Mouse (Mus musculus): ENCODE data around the gene Slfn14. TPM values are rescaled to one million over a fixed set of nuclear protein-coding genes. Genes with fewer than 3 reads are reported as not detected.
"Not testable (repeated sequence)": the region's sequence is repeated elsewhere in the genome, so short reads cannot be mapped to it uniquely, and the experiment has no call there.

Slfn14 gene
- 1.4 TPM in 1 of 2 replicates, not detected in the other for polyA plus RNA-seq (2012; ENCODE audit: insufficient read depth, low replicate concordance)

DNA sequence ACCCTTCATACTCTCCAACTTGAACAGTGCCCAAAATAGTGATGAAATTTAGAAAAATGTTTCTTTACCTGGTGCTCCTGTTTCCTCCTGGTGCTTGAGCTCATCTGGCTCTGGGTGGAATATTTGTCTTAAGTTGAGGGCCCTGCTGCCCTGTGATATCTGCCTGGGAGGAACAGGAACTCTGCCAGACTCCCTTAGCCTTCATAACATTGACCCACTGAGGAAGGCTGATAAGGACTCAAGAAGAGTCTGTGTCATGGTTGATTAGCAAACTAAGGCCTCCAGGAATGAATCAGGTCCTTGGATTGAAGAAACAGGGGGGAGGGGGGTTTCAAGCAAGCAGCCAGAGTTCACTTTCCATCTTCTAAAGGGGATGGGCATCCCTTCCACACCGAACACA is at the start of gene Slfn14:
Gene Slfn14 (minus strand): TSS at position 161 of the 400 bp plus-strand sequence.
- no peak for TF ChIP-seq FLI1 (IDR thresholded peaks at IDR 0.05; ENCODE audit: low read length)
- peak; percentile 67; the same call in 1 of the 3 replicates for TF ChIP-seq GATA1 (IDR thresholded peaks at IDR 0.05; ENCODE audit: borderline replicate concordance, low read length)
- peaks cover 13% of the 10 kb centered on the region for H3K27me3 ChIP-seq (replicated peaks)
- H3K4me1 ChIP-seq: peaks cover 84% of the 10 kb centered on the region
- H3K9me3 ChIP-seq: no peaks in the 10 kb centered on the region
- peaks cover 33% of the 10 kb centered on the region for H3K36me3 ChIP-seq (replicated peaks; ENCODE audit: low read length)
- peak within 1 kb of the TSS; percentile 90 for H3K4me3 ChIP-seq (replicated peaks)

DNA sequence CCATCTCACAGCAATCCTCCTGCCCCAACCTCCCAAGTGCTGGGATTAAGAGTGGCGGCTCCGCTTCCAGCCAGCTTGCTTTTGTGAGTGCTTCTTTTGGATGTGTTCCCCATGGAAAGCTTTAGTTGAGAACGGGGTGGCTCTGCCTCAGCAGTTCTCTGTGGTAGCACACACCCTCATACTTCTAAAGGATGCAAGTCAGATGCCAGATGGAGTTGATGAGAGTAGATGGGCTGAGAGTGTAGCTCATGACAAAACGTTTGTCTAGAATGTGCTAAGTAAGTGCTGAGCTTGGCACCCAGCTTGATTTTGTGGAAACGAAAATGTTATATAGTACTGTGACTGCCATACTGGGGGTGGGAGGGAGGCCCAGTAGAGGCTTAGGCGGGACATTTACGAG is 49.3 kb upstream of the Slfn14 start:
- no peak overlapping the region for H3K4me3 ChIP-seq (replicated peaks)
- TF ChIP-seq GATA1 (IDR thresholded peaks at IDR 0.05; ENCODE audit: borderline replicate concordance, low read length) (no peak), FLI1 (IDR thresholded peaks at IDR 0.05; ENCODE audit: low read length) (no peak)
- H3K4me1 ChIP-seq: no peaks in the 10 kb centered on the region
- peaks cover 92% of the 10 kb centered on the region for H3K36me3 ChIP-seq (replicated peaks; ENCODE audit: low read length)
- H3K27me3 ChIP-seq (replicated peaks): no peaks in the 10 kb centered on the region
- H3K9me3 ChIP-seq: no peaks in the 10 kb centered on the region

DNA sequence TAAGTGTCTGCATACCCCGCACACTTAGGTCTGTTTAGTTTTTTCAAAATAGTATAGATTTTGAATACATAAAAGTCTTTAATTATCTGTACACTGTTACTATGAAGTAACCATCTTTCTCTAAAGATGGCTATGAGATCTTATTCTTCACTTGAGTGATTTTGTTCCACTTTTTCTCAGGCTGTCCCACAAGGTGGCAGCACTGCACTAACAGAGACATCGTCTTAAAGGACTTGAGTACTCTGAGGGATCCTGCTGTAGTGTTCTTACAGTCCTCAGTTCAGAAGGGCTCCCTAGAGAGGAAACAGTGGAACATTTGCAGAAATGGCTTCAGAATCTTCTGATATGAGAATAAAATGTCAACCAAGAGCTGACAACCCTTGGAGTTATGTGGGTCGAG is 40.9 kb upstream of the Slfn14 start:
- Histone ChIP-seq H3K27me3 (replicated peaks) (no peaks in the 10 kb centered on the region), H3K9me3 (no peaks in the 10 kb centered on the region), H3K4me1 (peaks cover 26% of the 10 kb centered on the region), H3K4me3 (replicated peaks) (no peak overlapping the region), H3K36me3 (replicated peaks; ENCODE audit: low read length) (peaks cover 92% of the 10 kb centered on the region)
- TF ChIP-seq FLI1 (IDR thresholded peaks at IDR 0.05; ENCODE audit: low read length) (no peak), GATA1 (IDR thresholded peaks at IDR 0.05; ENCODE audit: borderline replicate concordance, low read length) (no peak)

DNA sequence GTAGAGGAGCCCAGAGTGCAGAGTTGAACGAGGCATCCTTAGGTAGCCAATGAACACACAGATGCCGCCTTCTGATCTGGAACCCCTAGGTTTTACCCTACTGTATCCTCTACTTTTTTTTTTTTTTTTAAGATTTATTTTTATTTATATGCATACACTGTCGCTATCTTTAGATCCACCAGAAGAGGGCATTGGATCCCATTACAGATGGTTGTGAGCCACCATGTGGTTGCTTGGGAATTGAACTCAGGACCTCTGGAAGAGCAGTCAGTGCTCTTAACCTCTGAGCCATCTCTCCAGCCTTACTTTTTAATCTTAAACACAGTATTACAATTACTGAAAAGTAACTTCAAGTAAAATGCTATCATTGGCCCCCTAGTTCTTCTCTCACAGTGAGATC is 40.2 kb upstream of the Slfn14 start:
- not testable (repeated sequence) for H3K4me3 ChIP-seq (replicated peaks); H3K9me3 ChIP-seq; H3K27me3 ChIP-seq (replicated peaks)
- Histone ChIP-seq H3K36me3 (replicated peaks; ENCODE audit: low read length) (peaks cover 94% of the 10 kb centered on the region), H3K4me1 (peaks cover 32% of the 10 kb centered on the region)

DNA sequence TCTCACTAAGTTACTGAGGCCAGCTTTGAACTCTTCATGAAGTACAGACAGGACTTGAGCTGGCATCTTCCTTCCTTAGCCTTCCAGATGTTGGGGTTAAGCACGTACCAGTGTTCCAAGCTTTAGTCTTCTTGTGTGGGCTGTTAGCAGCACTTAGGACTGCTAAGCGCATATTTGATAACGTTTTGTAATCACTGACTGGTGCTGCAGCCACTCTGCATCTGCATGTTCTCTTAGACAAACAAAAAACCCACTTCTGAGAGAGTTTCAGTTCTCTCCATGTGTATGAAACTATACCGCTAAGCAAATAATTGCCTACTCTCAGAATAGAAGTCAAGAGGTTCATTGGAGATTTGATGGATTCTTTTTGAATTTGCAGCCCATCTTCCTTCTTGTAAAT is 32.5 kb upstream of the Slfn14 start:
- Histone ChIP-seq H3K4me3 (replicated peaks) (no peak overlapping the region), H3K36me3 (replicated peaks; ENCODE audit: low read length) (peaks cover 92% of the 10 kb centered on the region), H3K4me1 (peaks cover 10% of the 10 kb centered on the region), H3K9me3 (no peaks in the 10 kb centered on the region), H3K27me3 (replicated peaks) (no peaks in the 10 kb centered on the region)
- no peak for TF ChIP-seq FLI1 (IDR thresholded peaks at IDR 0.05; ENCODE audit: low read length)
- no peak for TF ChIP-seq GATA1 (IDR thresholded peaks at IDR 0.05; ENCODE audit: borderline replicate concordance, low read length)

DNA sequence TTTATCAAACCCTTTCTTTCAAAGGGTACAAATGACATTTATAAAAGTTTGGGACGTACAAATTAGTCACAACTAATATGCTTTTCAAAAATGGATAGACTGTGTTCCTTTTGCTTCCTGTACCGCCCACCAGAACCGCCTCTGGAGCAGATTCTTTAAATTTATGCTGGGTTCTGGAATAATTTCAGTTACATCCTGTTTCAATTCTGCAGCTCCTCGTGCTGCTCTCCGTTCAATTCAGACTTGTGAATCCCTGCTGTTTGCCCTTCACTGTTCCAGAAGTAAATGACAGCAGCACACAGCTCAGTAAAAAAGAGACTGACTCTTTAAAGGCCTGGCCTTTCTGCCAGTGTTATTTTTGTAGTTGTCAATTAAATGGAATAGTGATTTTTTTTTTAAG is 25.9 kb upstream of the Slfn14 start:
- Histone ChIP-seq H3K4me1 (peaks cover 43% of the 10 kb centered on the region), H3K4me3 (replicated peaks) (no peak overlapping the region), H3K27me3 (replicated peaks) (no peaks in the 10 kb centered on the region), H3K9me3 (no peaks in the 10 kb centered on the region), H3K36me3 (replicated peaks; ENCODE audit: low read length) (peaks cover 88% of the 10 kb centered on the region)
- TF ChIP-seq GATA1 (IDR thresholded peaks at IDR 0.05; ENCODE audit: borderline replicate concordance, low read length) (no peak), FLI1 (IDR thresholded peaks at IDR 0.05; ENCODE audit: low read length) (no peak)

DNA sequence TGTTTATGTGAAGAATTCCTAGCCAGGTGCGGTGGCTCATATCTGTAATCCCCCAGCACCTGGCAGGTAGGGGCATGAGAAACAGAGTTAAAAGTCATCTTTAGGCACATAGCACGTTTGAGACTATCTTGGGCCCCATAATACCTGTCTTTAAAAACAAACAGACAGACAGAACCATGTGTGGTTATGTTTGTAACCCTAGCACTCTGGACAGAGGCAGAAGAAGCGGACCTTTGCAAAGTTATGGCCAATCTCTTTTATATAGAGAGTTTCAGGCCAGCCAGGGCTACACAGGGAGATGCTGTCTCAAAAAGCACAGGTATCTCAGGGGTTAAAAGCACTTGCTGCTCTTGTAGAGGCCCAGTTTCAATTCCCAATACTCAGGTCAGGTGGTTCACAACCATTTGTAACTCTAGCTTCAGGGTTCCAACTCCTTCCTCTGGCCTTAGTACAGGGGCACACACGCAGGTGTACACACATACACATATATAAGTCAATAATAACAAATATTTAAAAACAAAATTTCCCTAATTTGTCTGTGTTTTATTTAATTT is 20.3 kb upstream of the Slfn14 start:
- TF ChIP-seq FLI1 (IDR thresholded peaks at IDR 0.05; ENCODE audit: low read length) (no peak), GATA1 (IDR thresholded peaks at IDR 0.05; ENCODE audit: borderline replicate concordance, low read length) (no peak)
- Histone ChIP-seq H3K4me1 (peaks cover 63% of the 10 kb centered on the region), H3K27me3 (replicated peaks) (no peaks in the 10 kb centered on the region), H3K4me3 (replicated peaks) (no peak overlapping the region), H3K36me3 (replicated peaks; ENCODE audit: low read length) (peaks cover 48% of the 10 kb centered on the region), H3K9me3 (no peaks in the 10 kb centered on the region)

DNA sequence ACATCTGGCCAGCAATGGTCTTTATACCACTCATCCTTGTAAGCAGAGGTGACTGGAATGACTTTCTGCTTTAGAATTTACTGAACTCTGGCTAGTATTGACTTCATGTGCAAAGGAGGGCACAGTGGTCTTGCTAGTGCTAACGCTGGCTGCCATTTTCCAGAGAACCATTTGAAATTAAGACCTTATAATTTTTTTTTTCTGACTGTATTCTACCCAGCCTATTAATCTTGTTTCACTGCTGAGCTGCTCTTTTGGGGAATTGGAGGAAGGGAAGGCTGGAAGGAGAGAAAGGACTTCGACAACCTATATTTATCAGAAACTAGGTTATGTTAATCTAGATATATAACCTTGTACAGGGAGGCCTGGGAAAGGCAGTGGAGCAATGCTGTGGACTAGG is 18.0 kb upstream of the Slfn14 start:
- peaks cover 72% of the 10 kb centered on the region for H3K4me1 ChIP-seq
- H3K36me3 ChIP-seq (replicated peaks; ENCODE audit: low read length): peaks cover 30% of the 10 kb centered on the region
- TF ChIP-seq GATA1 (IDR thresholded peaks at IDR 0.05; ENCODE audit: borderline replicate concordance, low read length) (no peak), FLI1 (IDR thresholded peaks at IDR 0.05; ENCODE audit: low read length) (no peak)

DNA sequence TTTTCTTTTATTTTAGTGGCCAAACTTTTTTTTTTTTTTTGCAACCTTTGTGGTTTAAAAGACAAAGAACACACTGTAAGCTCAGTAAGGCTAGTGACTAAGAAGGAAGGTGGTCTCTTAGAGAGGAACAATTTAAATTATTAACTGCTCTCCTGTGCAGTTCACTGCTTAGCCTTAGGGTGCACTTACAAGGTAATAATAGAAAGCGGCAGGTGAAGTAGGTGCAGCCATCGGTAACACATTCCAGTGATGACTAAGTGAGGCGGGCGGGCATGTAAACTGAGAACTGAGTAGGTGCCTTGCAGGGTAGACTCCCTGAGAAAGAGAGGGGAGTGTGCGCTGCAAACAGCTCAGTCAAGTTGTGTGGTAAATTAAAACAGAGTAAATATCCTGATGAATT is 17.2 kb upstream of the Slfn14 start:
- Histone ChIP-seq H3K27me3 (replicated peaks) (no peaks in the 10 kb centered on the region), H3K9me3 (no peaks in the 10 kb centered on the region), H3K36me3 (replicated peaks; ENCODE audit: low read length) (peaks cover 23% of the 10 kb centered on the region), H3K4me1 (peaks cover 71% of the 10 kb centered on the region), H3K4me3 (replicated peaks) (peak overlapping the region; percentile 100)
- TF ChIP-seq GATA1 (IDR thresholded peaks at IDR 0.05; ENCODE audit: borderline replicate concordance, low read length) (no peak), FLI1 (IDR thresholded peaks at IDR 0.05; ENCODE audit: low read length) (no peak)

More for the DNA sequence above, 18.0 kb upstream of the Slfn14 start:
- Histone ChIP-seq H3K27me3 (replicated peaks) (no peaks in the 10 kb centered on the region), H3K4me3 (replicated peaks) (peak overlapping the region; percentile 69), H3K9me3 (no peaks in the 10 kb centered on the region)

DNA sequence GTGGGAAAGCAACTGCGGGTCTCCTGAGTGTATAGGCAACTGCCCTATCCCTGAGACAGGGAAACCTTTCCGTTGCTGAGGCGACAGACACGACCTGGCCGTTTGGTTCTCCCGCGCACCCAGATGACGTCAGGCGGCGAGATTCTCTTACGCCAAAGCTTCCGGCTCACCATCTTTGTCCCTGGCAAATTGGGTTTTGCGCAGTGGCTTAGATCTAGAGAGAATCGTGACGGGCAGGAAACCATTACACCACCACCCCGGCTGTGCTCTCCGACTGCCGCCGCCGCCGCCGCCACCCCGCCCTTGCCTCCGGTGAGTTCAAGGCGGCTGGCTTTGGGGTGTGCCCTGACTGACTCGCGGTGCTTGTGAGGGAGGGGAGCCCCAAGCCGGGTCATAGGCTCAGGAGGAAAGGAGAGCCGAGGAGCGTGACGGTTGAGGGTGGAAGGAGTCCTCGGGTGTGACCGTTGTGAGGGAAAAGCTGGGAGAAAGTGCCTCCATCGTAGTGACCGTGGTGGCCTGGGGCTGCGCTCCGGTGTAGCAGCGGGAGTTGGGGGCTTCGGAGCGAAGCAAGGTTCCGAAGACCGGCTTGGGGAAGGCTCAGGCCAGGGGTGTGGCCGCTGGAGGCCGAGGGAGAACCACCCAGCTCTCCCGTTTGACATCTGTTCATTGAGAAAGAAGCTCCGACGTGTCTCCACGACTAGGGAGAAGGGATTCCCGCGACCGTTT is 16.2 kb upstream of the Slfn14 start, which contains the start of gene Pex12:
Gene Pex12 (minus strand): TSS at position 61 of the 726 bp plus-strand sequence.
- no peaks in the 10 kb centered on the region for H3K27me3 ChIP-seq (replicated peaks)
- TF ChIP-seq FLI1 (IDR thresholded peaks at IDR 0.05; ENCODE audit: low read length): 0 out of 2 replicates have a peak, but pooled peaks have one; percentile 64
- no peak for TF ChIP-seq GATA1 (IDR thresholded peaks at IDR 0.05; ENCODE audit: borderline replicate concordance, low read length)
- peak within 1 kb of the TSS; percentile 100 for H3K4me3 ChIP-seq (replicated peaks)
- peaks cover 68% of the 10 kb centered on the region for H3K4me1 ChIP-seq
- H3K9me3 ChIP-seq: no peaks in the 10 kb centered on the region
- H3K36me3 ChIP-seq (replicated peaks; ENCODE audit: low read length): peaks cover 13% of the 10 kb centered on the region

Data from megakaryocyte, embryonic 14.5 days (primary cell).